Mouse (Mus musculus): ENCODE results near the gene 2510002D24Rik. TPM values are rescaled to one million over a fixed set of nuclear protein-coding genes. Genes with fewer than 3 reads are reported as not detected.

The 2510002D24Rik gene
- total RNA-seq (2021) = 10 to 100 TPM; 17.3 to 17.8 TPM
- long read RNA-seq, experiment 1, transcript 2510002D24Rik-201 (3 exons, 1,281 nt) = major isoform, 36 of 42 reads
- long read RNA-seq, experiment 1, transcript 2510002D24Rik-203 (2 exons, 930 nt) = minor isoform, 5 of 42 reads
- long read RNA-seq, experiment 1, partial matches to known transcripts = 0 of 42 reads
- long read RNA-seq, experiment 1, other reads (novel, unspliced or antisense) = 1 of 42 reads
- long read RNA-seq, experiment 2, transcript 2510002D24Rik-201 (3 exons, 1,281 nt) = major isoform, 27 of 30 reads
- long read RNA-seq, experiment 2, partial matches to known transcripts = 0 of 30 reads
- long read RNA-seq, experiment 2, other reads (novel, unspliced or antisense) = 0 of 30 reads

GRCm38 (mm10) chr16:18836468-18837208 lies at the start of gene 2510002D24Rik, which contains the start of gene Gm28539:
TSS of gene 2510002D24Rik (plus strand) at chr16:18836578.
TSS of gene Gm28539 (plus strand) at chr16:18836584.
- peak; percentile 91 for DNase-seq

GRCm38 (mm10) chr16:18786652-18787051 lies 49.7 kb upstream of the 2510002D24Rik start:
- no peak for DNase-seq

- no peak for DNase-seq
Measured at GRCm38 (mm10) chr16:18788627-18789406, 47.6 kb upstream of the 2510002D24Rik start.

- DNase-seq = no peak
Measured at GRCm38 (mm10) chr16:18795223-18795899, 41.0 kb upstream of the 2510002D24Rik start.

GRCm38 (mm10) chr16:18796645-18797044 lies 39.7 kb upstream of the 2510002D24Rik start:
- DNase-seq = no peak

- no peak for DNase-seq
Measured at GRCm38 (mm10) chr16:18798151-18798550, 38.2 kb upstream of the 2510002D24Rik start.

GRCm38 (mm10) chr16:18798841-18799240 lies 37.5 kb upstream of the 2510002D24Rik start:
- DNase-seq = peak; percentile 23

GRCm38 (mm10) chr16:18805746-18806145 lies 30.6 kb upstream of the 2510002D24Rik start:
- no peak for DNase-seq

- no peak for DNase-seq
Measured at GRCm38 (mm10) chr16:18809001-18809400, 27.4 kb upstream of the 2510002D24Rik start.

GRCm38 (mm10) chr16:18811032-18811431 lies 25.3 kb upstream of the 2510002D24Rik start:
- DNase-seq = no peak

- peak; percentile 89 for DNase-seq
Measured at GRCm38 (mm10) chr16:18811468-18812384, 24.7 kb upstream of the 2510002D24Rik start, which contains the start of the genes Ufd1 and Cdc45. TSS of gene Ufd1 (plus strand) at chr16:18811779. TSS of gene Cdc45 (minus strand) at chr16:18811987.

GRCm38 (mm10) chr16:18812385-18812910 lies 23.9 kb upstream of the 2510002D24Rik start:
- DNase-seq = no peak

- no peak for DNase-seq
Measured at GRCm38 (mm10) chr16:18822356-18822755, 14.0 kb upstream of the 2510002D24Rik start.

- no peak for DNase-seq
Measured at GRCm38 (mm10) chr16:18822925-18823324, 13.5 kb upstream of the 2510002D24Rik start.

- DNase-seq = no peak
Measured at GRCm38 (mm10) chr16:18828630-18829029, 7.7 kb upstream of the 2510002D24Rik start.

GRCm38 (mm10) chr16:18829102-18829501 lies 7.3 kb upstream of the 2510002D24Rik start:
- no peak for DNase-seq

GRCm38 (mm10) chr16:18833486-18833885 lies 2.9 kb upstream of the 2510002D24Rik start:
- DNase-seq = no peak

GRCm38 (mm10) chr16:18836073-18836467 lies 308 bp upstream of the 2510002D24Rik start:
- DNase-seq = no peak

GRCm38 (mm10) chr16:18838346-18838745 lies 2.0 kb downstream of the 2510002D24Rik start:
- DNase-seq = no peak

- DNase-seq = no peak
Measured at GRCm38 (mm10) chr16:18846301-18846820, 10.0 kb downstream of the 2510002D24Rik start.
